Comparison of ENCODE assay signal across 18 mouse cellular contexts in genomic region chr16:74467745-74468420, GRCm38 (mm10). TPM values are rescaled to one million over a fixed set of nuclear protein-coding genes. Genes with fewer than 3 reads are reported as not detected.
DNase-seq lines count a peak whose midpoint lies in the region; ATAC-seq and TF ChIP-seq lines count a peak whose summit lies in the region.
"Had no signal": no experiment of that assay in that cellular context is flagged by ENCODE, and none has a peak within 500 bp of the region (broad histone marks: within the 10 kb centered on the region; RNA-seq: fewer than 3 reads in every experiment).

No protein-coding gene starts in this region.

- no peaks in the 10 kb centered on the region for H3K27me3 ChIP-seq in embryonic facial prominence, embryonic 15.5 days
- no peaks in the 10 kb centered on the region for H3K27me3 ChIP-seq in embryonic facial prominence, embryonic 10.5 days (replicated peaks; ENCODE audit: low read depth, poor library complexity, severe bottlenecking)
- H3K27me3 ChIP-seq in kidney, embryonic 16.5 days (ENCODE audit: insufficient read depth, low read length) = no peaks in the 10 kb centered on the region
- no peaks in the 10 kb centered on the region for H3K27me3 ChIP-seq in forebrain, embryonic 15.5 days
- H3K27me3 ChIP-seq in hindbrain, embryonic 12.5 days = no peaks in the 10 kb centered on the region
- H3K27me3 ChIP-seq: hindbrain, embryonic 13.5 days had no signal

- DNase-seq in embryonic facial prominence, embryonic 10.5 days (ENCODE audit: low spot score) = no peak
- DNase-seq in kidney, postnatal 36 days = no peak
- DNase-seq in brain, embryonic 14.5 days (ENCODE audit: low read depth) = peak; percentile 75
- DNase-seq: adrenal gland, adult 8-10 months; B cell, adult 2 months; cerebellum, adult 18-20 months; cerebellum, adult 9-11 months; cerebellum, postnatal 36 days; heart, adult 18-20 months had no signal

- 53% methylated on average over 6 of the region's 6 CpGs for WGBS in embryonic facial prominence, embryonic 15.5 days
- 56% methylated on average over 6 of the region's 6 CpGs for WGBS in embryonic facial prominence, embryonic 10.5 days
- WGBS in kidney, embryonic 16.5 days = 55% methylated on average over 6 of the region's 6 CpGs
- WGBS in forebrain, embryonic 15.5 days = 7% methylated on average over 6 of the region's 6 CpGs
- WGBS in hindbrain, embryonic 12.5 days = 36% methylated on average over 6 of the region's 6 CpGs

- TF ChIP-seq POLR2A in brain, embryonic 14.5 days (IDR thresholded peaks at IDR 0.05; ENCODE audit: borderline replicate concordance, extremely low read depth, insufficient read depth, insufficient read length, poor library complexity, severe bottlenecking) = no peak

- no peaks in the 10 kb centered on the region for H3K4me1 ChIP-seq in embryonic facial prominence, embryonic 15.5 days
- H3K4me1 ChIP-seq in embryonic facial prominence, embryonic 10.5 days = peaks cover 24% of the 10 kb centered on the region
- H3K4me1 ChIP-seq in kidney, embryonic 16.5 days (ENCODE audit: insufficient read depth, low read length) = peaks cover 3% of the 10 kb centered on the region; the same call in 1 of the 2 replicates
- peaks cover 21% of the 10 kb centered on the region for H3K4me1 ChIP-seq in forebrain, embryonic 15.5 days
- H3K4me1 ChIP-seq in hindbrain, embryonic 12.5 days = peaks cover 6% of the 10 kb centered on the region; the same call in 1 of the 2 replicates
- H3K4me1 ChIP-seq: heart, embryonic 10.5 days had no signal

- no peak overlapping the region for H3K4me3 ChIP-seq in embryonic facial prominence, embryonic 15.5 days (replicated peaks)
- H3K4me3 ChIP-seq in embryonic facial prominence, embryonic 10.5 days = no peak overlapping the region
- H3K4me3 ChIP-seq in kidney, embryonic 16.5 days (ENCODE audit: low read length) = no peak overlapping the region
- H3K4me3 ChIP-seq in forebrain, embryonic 15.5 days = no peak overlapping the region
- H3K4me3 ChIP-seq in hindbrain, embryonic 12.5 days = no peak overlapping the region
- H3K4me3 ChIP-seq: heart, embryonic 10.5 days; hindbrain, embryonic 13.5 days had no signal

- no peaks in the 10 kb centered on the region for H3K9me3 ChIP-seq in embryonic facial prominence, embryonic 15.5 days (replicated peaks)
- no peaks in the 10 kb centered on the region for H3K9me3 ChIP-seq in embryonic facial prominence, embryonic 10.5 days
- H3K9me3 ChIP-seq in kidney, embryonic 16.5 days (ENCODE audit: low read length) = no peaks in the 10 kb centered on the region
- no peaks in the 10 kb centered on the region for H3K9me3 ChIP-seq in forebrain, embryonic 15.5 days
- no peaks in the 10 kb centered on the region for H3K9me3 ChIP-seq in hindbrain, embryonic 12.5 days (replicated peaks)
- H3K9me3 ChIP-seq: G1E; heart, embryonic 10.5 days; hindbrain, embryonic 13.5 days had no signal

- no peak overlapping the region for H3K9ac ChIP-seq in embryonic facial prominence, embryonic 15.5 days
- H3K9ac ChIP-seq in kidney, embryonic 16.5 days (replicated peaks; ENCODE audit: low read length) = no peak overlapping the region
- H3K9ac ChIP-seq in forebrain, embryonic 15.5 days (replicated peaks) = no peak overlapping the region
- H3K9ac ChIP-seq in hindbrain, embryonic 12.5 days = no peak overlapping the region
- H3K9ac ChIP-seq: hindbrain, embryonic 13.5 days had no signal

- ATAC-seq in embryonic facial prominence, embryonic 15.5 days (ENCODE audit: insufficient number of reproducible peaks, low FRiP score, low TSS enrichment, low read depth) = peak; percentile 65
- ATAC-seq in kidney, embryonic 16.5 days (ENCODE audit: low FRiP score, low TSS enrichment) = no peak
- ATAC-seq in forebrain, embryonic 15.5 days (replicated peaks) = no peak
- no peak for ATAC-seq in hindbrain, embryonic 12.5 days (ENCODE audit: low FRiP score)
- ATAC-seq: CD4-positive, CD25-positive, alpha-beta regulatory T cell, adult 4 months; hindbrain, postnatal 0 days had no signal

- no peaks in the 10 kb centered on the region for H3K36me3 ChIP-seq in embryonic facial prominence, embryonic 15.5 days
- no peaks in the 10 kb centered on the region for H3K36me3 ChIP-seq in embryonic facial prominence, embryonic 10.5 days (replicated peaks)
- no peaks in the 10 kb centered on the region for H3K36me3 ChIP-seq in kidney, embryonic 16.5 days (ENCODE audit: insufficient read depth, low read length)
- no peaks in the 10 kb centered on the region for H3K36me3 ChIP-seq in forebrain, embryonic 15.5 days
- H3K36me3 ChIP-seq in hindbrain, embryonic 12.5 days = no peaks in the 10 kb centered on the region
- H3K36me3 ChIP-seq: G1E; heart, embryonic 10.5 days; hindbrain, embryonic 13.5 days had no signal

- TF ChIP-seq CTCF in brain, embryonic 14.5 days (IDR thresholded peaks at IDR 0.05; ENCODE audit: borderline replicate concordance, extremely low read depth, insufficient read depth, insufficient read length) = no peak

- H3K4me2 ChIP-seq in embryonic facial prominence, embryonic 15.5 days (replicated peaks) = no peak overlapping the region
- H3K4me2 ChIP-seq in kidney, embryonic 16.5 days (replicated peaks; ENCODE audit: low read depth, low read length) = no peak overlapping the region
- H3K4me2 ChIP-seq in forebrain, embryonic 15.5 days (replicated peaks) = no peak overlapping the region
- H3K4me2 ChIP-seq in hindbrain, embryonic 12.5 days (replicated peaks) = no peak overlapping the region
- H3K4me2 ChIP-seq: hindbrain, embryonic 13.5 days had no signal

- no peak overlapping the region for H3K27ac ChIP-seq in embryonic facial prominence, embryonic 15.5 days (replicated peaks)
- H3K27ac ChIP-seq in embryonic facial prominence, embryonic 10.5 days (replicated peaks) = no peak overlapping the region
- peak overlapping the region; percentile 46; the same call in 1 of the 2 replicates for H3K27ac ChIP-seq in kidney, embryonic 16.5 days (ENCODE audit: low read length)
- H3K27ac ChIP-seq in forebrain, embryonic 15.5 days (replicated peaks) = peak overlapping the region; percentile 62; the same call in 1 of the 2 replicates
- no peak overlapping the region for H3K27ac ChIP-seq in hindbrain, embryonic 12.5 days
- H3K27ac ChIP-seq: heart, embryonic 10.5 days; hindbrain, embryonic 13.5 days; hindbrain, postnatal 0 days had no signal

RNA-seq across cellular contexts. Expression of gene Robo2, which starts 56.3 kb away (rescaled TPM):
- 85.0 and 88.6 TPM in 2 replicates for polyA plus RNA-seq in embryonic facial prominence, embryonic 15.5 days (2015; fragmentation: Nextera tagmentation; extraction: Ambion mirVana)
- polyA plus RNA-seq in embryonic facial prominence, embryonic 10.5 days (2016; fragmentation: Nextera tagmentation; extraction: Ambion mirVana) = 22.2 and 25.8 TPM in 2 replicates
- 83.4 and 102 TPM in 2 replicates for polyA plus RNA-seq in kidney, embryonic 16.5 days (2015; fragmentation: Nextera tagmentation; extraction: Ambion mirVana)
- 66.8 and 101 TPM in 2 replicates for polyA plus RNA-seq in brain, embryonic 14.5 days (2012; rRNA removed)
- 102 and 112 TPM in 2 replicates for polyA plus RNA-seq in forebrain, embryonic 15.5 days (2015; fragmentation: Nextera tagmentation; extraction: Ambion mirVana)
- 63.0 and 80.8 TPM in 2 replicates for polyA plus RNA-seq in hindbrain, embryonic 12.5 days (2016; fragmentation: Nextera tagmentation; extraction: Ambion mirVana)
- polyA plus RNA-seq: CD4-positive, CD25-positive, alpha-beta regulatory T cell, adult 4 months; G1E had no signal

Comparison
In these comparisons a context has a peak if more than half of its experiments do, and no peak if none do; other contexts are left out.
1. H3K27ac ChIP-seq: peak in kidney, embryonic 16.5 days (single experiment) and forebrain, embryonic 15.5 days (single experiment); none in embryonic facial prominence, embryonic 15.5 days (single experiment), embryonic facial prominence, embryonic 10.5 days (single experiment) and hindbrain, embryonic 12.5 days (single experiment).